Mouse (Mus musculus) neural tube, embryonic 14.5 days (tissue): ENCODE results near the gene Ceacam20. TPM values are rescaled to one million over a fixed set of nuclear protein-coding genes. Genes with fewer than 3 reads are reported as not detected.

Experiments
- ATAC-seq: fragments of 200-750 bp; cut with Nextera tagmentation; 2 replicates; pipeline ENCODE4 v1.8.0; 2017; ENCODE audit warnings: low read depth, mild to moderate bottlenecking, moderate TSS enrichment, moderate library complexity
- H3K27ac ChIP-seq: fragments of 300-500 bp; sonication (generic); 2 replicates; pipeline ENCODE4 v1.5.1; 2014; ENCODE audit warnings: low read depth, mild to moderate bottlenecking, control low read depth, low read length, moderate library complexity, mixed read lengths
- H3K27me3 ChIP-seq: fragments of 300-500 bp; sonication (generic); 2 replicates; pipeline ENCODE4 v1.6.1; 2014; ENCODE audit warnings: low read length; ENCODE audit not compliant: control insufficient read depth, insufficient read depth
- H3K36me3 ChIP-seq: fragments of 300-500 bp; sonication (generic); 2 replicates; pipeline ENCODE4 v1.6.1; 2014; ENCODE audit warnings: low read length, mixed read lengths; ENCODE audit not compliant: control insufficient read depth, insufficient read depth
- H3K4me1 ChIP-seq: fragments of 300-500 bp; sonication (generic); 2 replicates; pipeline ENCODE4 v1.6.1; 2014; ENCODE audit warnings: low read length; ENCODE audit not compliant: control insufficient read depth, insufficient read depth
- H3K4me2 ChIP-seq: fragments of 300-500 bp; sonication (generic); 2 replicates; pipeline ENCODE4 v1.6.1; 2014; ENCODE audit warnings: mild to moderate bottlenecking, low read depth, low read length, control low read depth
- H3K4me3 ChIP-seq: fragments of 300-500 bp; sonication (generic); 2 replicates; pipeline ENCODE4 v1.5.1; 2014; ENCODE audit warnings: low read depth, low read length, control low read depth, mixed read lengths
- H3K9ac ChIP-seq: fragments of 300-500 bp; sonication (generic); replicated peaks from 2 replicates; pipeline ENCODE4 v1.6.1; 2014; ENCODE audit warnings: low read depth, mild to moderate bottlenecking, control low read depth, low read length, mixed read lengths
- H3K9me3 ChIP-seq: fragments of 300-500 bp; sonication (generic); 2 replicates; pipeline ENCODE4 v1.6.1; 2016; ENCODE audit warnings: low read length; ENCODE audit not compliant: control insufficient read depth
- WGBS: fragments of 180-500 bp; shearing (Covaris S2); extraction: QIAGEN DNeasy Blood & Tissue Kit; methylation state at CpG from one replicate; pipeline ENCODE4 v1.1.7; 2014; 5-methylcytosine and 5-hydroxymethylcytosine counted together
- polyA plus RNA-seq: library from polyadenylated mRNA; unstranded; fragments of >200 nt; fragmentation: Nextera tagmentation; extraction: Ambion mirVana; gene quantifications from 2 replicates; pipeline ENCODE4 v1.2.1, GENCODE M21; 2014

Ceacam20 gene
- polyA plus RNA-seq, 1 experiment from 2014 or later, result not detected

GRCm38 (mm10) chr7:19932133-19932876 lies 32.9 kb upstream of the Ceacam20 start:
- no peaks in the 10 kb centered on the region for H3K4me1 ChIP-seq
- no peaks in the 10 kb centered on the region for H3K27me3 ChIP-seq
- no peak overlapping the region for H3K27ac ChIP-seq
- WGBS, result 20% methylated on average over 13 of the region's 13 CpGs
- H3K36me3 ChIP-seq, result no peaks in the 10 kb centered on the region
- no peaks in the 10 kb centered on the region for H3K9me3 ChIP-seq
- H3K4me3 ChIP-seq, result no peak overlapping the region
- peak; percentile 33 for ATAC-seq
- peak overlapping the region; percentile 16; the same call in 1 of the 2 replicates for H3K4me2 ChIP-seq
- no peak overlapping the region; the same call in 1 of the 2 replicates for H3K9ac ChIP-seq

GRCm38 (mm10) chr7:19932877-19933809 lies 32.1 kb upstream of the Ceacam20 start:
- WGBS, result 27% methylated on average over 21 of the region's 21 CpGs

GRCm38 (mm10) chr7:19935171-19935751 lies 30.0 kb upstream of the Ceacam20 start:
- WGBS, result 72% methylated on average over 20 of the region's 20 CpGs

More at GRCm38 (mm10) chr7:19932877-19933809, 32.1 kb upstream of the Ceacam20 start:
- Histone ChIP-seq H3K9me3 (no peaks in the 10 kb centered on the region), H3K4me1 (no peaks in the 10 kb centered on the region), H3K27ac (peak overlapping the region; percentile 25), H3K27me3 (no peaks in the 10 kb centered on the region), H3K36me3 (no peaks in the 10 kb centered on the region), H3K4me3 (peak overlapping the region; percentile 7; the same call in 1 of the 2 replicates), H3K9ac (no peak overlapping the region), H3K4me2 (peak overlapping the region; percentile 46)
- peak; percentile 80 for ATAC-seq

GRCm38 (mm10) chr7:19935961-19936360 lies 29.3 kb upstream of the Ceacam20 start:
- 79% methylated on average over 6 of the region's 6 CpGs for WGBS
- H3K27ac ChIP-seq, result no peak overlapping the region
- H3K27me3 ChIP-seq, result no peaks in the 10 kb centered on the region
- H3K36me3 ChIP-seq, result no peaks in the 10 kb centered on the region
- H3K9me3 ChIP-seq, result no peaks in the 10 kb centered on the region
- no peak overlapping the region for H3K4me2 ChIP-seq
- no peak overlapping the region for H3K9ac ChIP-seq
- ATAC-seq, result no peak
- H3K4me1 ChIP-seq, result no peaks in the 10 kb centered on the region
- no peak overlapping the region for H3K4me3 ChIP-seq

More at GRCm38 (mm10) chr7:19935171-19935751, 30.0 kb upstream of the Ceacam20 start:
- H3K27me3 ChIP-seq, result no peaks in the 10 kb centered on the region
- H3K9ac ChIP-seq, result no peak overlapping the region
- H3K36me3 ChIP-seq, result no peaks in the 10 kb centered on the region
- ATAC-seq, result no peak
- no peaks in the 10 kb centered on the region for H3K4me1 ChIP-seq
- no peaks in the 10 kb centered on the region for H3K9me3 ChIP-seq
- no peak overlapping the region for H3K4me2 ChIP-seq
- no peak overlapping the region for H3K27ac ChIP-seq
- no peak overlapping the region for H3K4me3 ChIP-seq

GRCm38 (mm10) chr7:19937229-19937821 lies 27.9 kb upstream of the Ceacam20 start:
- ATAC-seq, result no peak
- no peaks in the 10 kb centered on the region for H3K27me3 ChIP-seq
- no peaks in the 10 kb centered on the region for H3K4me1 ChIP-seq
- no peak overlapping the region for H3K27ac ChIP-seq
- WGBS, result 90% methylated on average over 11 of the region's 11 CpGs
- no peaks in the 10 kb centered on the region for H3K36me3 ChIP-seq
- H3K9ac ChIP-seq, result no peak overlapping the region
- H3K4me3 ChIP-seq, result no peak overlapping the region
- H3K4me2 ChIP-seq, result no peak overlapping the region
- H3K9me3 ChIP-seq, result no peaks in the 10 kb centered on the region

GRCm38 (mm10) chr7:19939555-19940235 lies 25.5 kb upstream of the Ceacam20 start:
- Histone ChIP-seq H3K9ac (no peak overlapping the region), H3K27me3 (no peaks in the 10 kb centered on the region), H3K36me3 (no peaks in the 10 kb centered on the region), H3K9me3 (no peaks in the 10 kb centered on the region), H3K4me1 (no peaks in the 10 kb centered on the region), H3K4me3 (no peak overlapping the region), H3K4me2 (no peak overlapping the region), H3K27ac (no peak overlapping the region)
- no peak for ATAC-seq
- WGBS, result 64% methylated on average over 10 of the region's 12 CpGs

GRCm38 (mm10) chr7:19940256-19940655 lies 25.0 kb upstream of the Ceacam20 start:
- ATAC-seq, result no peak
- Histone ChIP-seq H3K9me3 (no peaks in the 10 kb centered on the region), H3K4me2 (no peak overlapping the region), H3K27me3 (no peaks in the 10 kb centered on the region), H3K27ac (no peak overlapping the region), H3K4me3 (no peak overlapping the region), H3K4me1 (no peaks in the 10 kb centered on the region), H3K36me3 (no peaks in the 10 kb centered on the region), H3K9ac (no peak overlapping the region)
- WGBS, result 53% methylated on average over 5 of the region's 6 CpGs

- WGBS, result 94% methylated on average over 8 of the region's 8 CpGs
- no peak overlapping the region for H3K4me2 ChIP-seq
- no peak for ATAC-seq
- H3K4me1 ChIP-seq, result no peaks in the 10 kb centered on the region
- H3K9ac ChIP-seq, result no peak overlapping the region
- H3K36me3 ChIP-seq, result no peaks in the 10 kb centered on the region
- no peak overlapping the region for H3K27ac ChIP-seq
- no peaks in the 10 kb centered on the region for H3K9me3 ChIP-seq
- no peak overlapping the region for H3K4me3 ChIP-seq
- no peaks in the 10 kb centered on the region for H3K27me3 ChIP-seq
Measured at GRCm38 (mm10) chr7:19944709-19945108, 20.5 kb upstream of the Ceacam20 start.
